Mouse (Mus musculus): ENCODE measurements around the gene Mctp1. TPM values are rescaled to one million over a fixed set of nuclear protein-coding genes. Genes with fewer than 3 reads are reported as not detected.

The Mctp1 gene
- total RNA-seq (2023; ENCODE audit: inconsistent age), result 0.93 to 1.5 TPM (median 1.2 TPM) in 4 replicates

GRCm38 (mm10) chr13:76383972-76384663, at the start of gene Mctp1:
Gene Mctp1 (plus strand): TSS chr13:76384535.

Other genes with a start within 250 kb of the Mctp1 start
- not detected in 4 replicates for gene Fam81b, start 79.5 kb upstream of the Mctp1 start, total RNA-seq (2023; ENCODE audit: inconsistent age)